Mouse (Mus musculus) embryonic facial prominence, embryonic 11.5 days (tissue): ENCODE data around the gene Ntn5. TPM values are rescaled to one million over a fixed set of nuclear protein-coding genes. Genes with fewer than 3 reads are reported as not detected.

ENCODE experiments used
- polyA plus RNA-seq: library from polyadenylated mRNA; unstranded; fragments of >200 nt; fragmentation: Nextera tagmentation; extraction: Ambion mirVana; gene quantifications from 2 replicates; pipeline ENCODE4 v1.2.1, GENCODE M21; 2014

The Ntn5 gene
- polyA plus RNA-seq, 1 experiment from 2014 or later, result 0.25 TPM

Other genes with a start within 250 kb of the Ntn5 start
- gene Gys1, start 249.2 kb upstream of the Ntn5 start, polyA plus RNA-seq, result 28.7 and 30.7 TPM in 2 replicates
- gene Ruvbl2, start 245.9 kb upstream of the Ntn5 start, polyA plus RNA-seq, result 172 and 179 TPM in 2 replicates
- 4,830 and 5,123 TPM in 2 replicates for gene Ftl1, start 224.1 kb upstream of the Ntn5 start, polyA plus RNA-seq
- gene Bax, start 217.1 kb upstream of the Ntn5 start, polyA plus RNA-seq, result 151 and 168 TPM in 2 replicates
- 0.43 and 0.95 TPM in 2 replicates for gene Tulp2, start 202.1 kb upstream of the Ntn5 start, polyA plus RNA-seq
- gene Gm45808, start 197.2 kb upstream of the Ntn5 start, polyA plus RNA-seq, result not detected in 2 replicates
- gene Dhdh, start 195.2 kb upstream of the Ntn5 start, polyA plus RNA-seq, result 2.6 and 3.1 TPM in 2 replicates
- gene Nucb1, start 173.6 kb upstream of the Ntn5 start, polyA plus RNA-seq, result 96.7 and 107 TPM in 2 replicates
- gene Ppp1r15a, start 157.8 kb upstream of the Ntn5 start, polyA plus RNA-seq, result 19.8 and 20.3 TPM in 2 replicates
- gene Plekha4, start 157.7 kb upstream of the Ntn5 start, polyA plus RNA-seq, result 0.62 and 1.3 TPM in 2 replicates
- gene Hsd17b14, start 129.1 kb upstream of the Ntn5 start, polyA plus RNA-seq, result 0.53 and 0.68 TPM in 2 replicates
- gene Bcat2, start 113.9 kb upstream of the Ntn5 start, polyA plus RNA-seq, result 47.0 and 47.3 TPM in 2 replicates
- gene Fgf21, start 68.5 kb upstream of the Ntn5 start, polyA plus RNA-seq, result 0.22 TPM in 1 of 2 replicates, not detected in the other
- 0.38 TPM in 1 of 2 replicates, not detected in the other for gene Fut1, start 66.7 kb upstream of the Ntn5 start, polyA plus RNA-seq
- gene Izumo1, start 62.2 kb upstream of the Ntn5 start, polyA plus RNA-seq, result 0.08 and 0.11 TPM in 2 replicates
- gene Rasip1, start 56.5 kb upstream of the Ntn5 start, polyA plus RNA-seq, result 5.4 and 5.7 TPM in 2 replicates
- gene Mamstr, start 44.0 kb upstream of the Ntn5 start, polyA plus RNA-seq, result 1.4 and 1.8 TPM in 2 replicates
- 0.17 TPM in 1 of 2 replicates, not detected in the other for gene Fut2, start 17.6 kb upstream of the Ntn5 start, polyA plus RNA-seq
- 0.27 and 0.42 TPM in 2 replicates for gene Sec1, start 10.4 kb downstream of the Ntn5 start, polyA plus RNA-seq
- gene Car11, start 15.8 kb downstream of the Ntn5 start, polyA plus RNA-seq, result 6.9 and 8.7 TPM in 2 replicates
- gene Dbp, start 21.1 kb downstream of the Ntn5 start, polyA plus RNA-seq, result 4.9 and 5.6 TPM in 2 replicates
- 1,026 and 1,114 TPM in 2 replicates for gene Rpl18, start 31.4 kb downstream of the Ntn5 start, polyA plus RNA-seq
- 14.9 and 17.3 TPM in 2 replicates for gene Sphk2, start 34.0 kb downstream of the Ntn5 start, polyA plus RNA-seq
- 0.21 and 0.35 TPM in 2 replicates for gene Fam83e, start 37.2 kb downstream of the Ntn5 start, polyA plus RNA-seq
- not detected in 2 replicates for gene Spaca4, start 41.8 kb downstream of the Ntn5 start, polyA plus RNA-seq
- 2.9 and 3.2 TPM in 2 replicates for gene Lmtk3, start 99.7 kb downstream of the Ntn5 start, polyA plus RNA-seq
- 1.8 and 2.0 TPM in 2 replicates for gene Sult2b1, start 100.6 kb downstream of the Ntn5 start, polyA plus RNA-seq
- 168 and 170 TPM in 2 replicates for gene Cyth2, start 130.6 kb downstream of the Ntn5 start, polyA plus RNA-seq
- 2.1 and 2.7 TPM in 2 replicates for gene Kcnj14, start 140.8 kb downstream of the Ntn5 start, polyA plus RNA-seq
- 78.6 and 81.7 TPM in 2 replicates for gene Grwd1, start 146.9 kb downstream of the Ntn5 start, polyA plus RNA-seq
- gene Kdelr1, start 188.8 kb downstream of the Ntn5 start, polyA plus RNA-seq, result 85.2 and 85.7 TPM in 2 replicates
- 0.13 and 0.18 TPM in 2 replicates for gene Grin2d, start 194.4 kb downstream of the Ntn5 start, polyA plus RNA-seq
- gene Syngr4, start 212.7 kb downstream of the Ntn5 start, polyA plus RNA-seq, result 0.85 and 1.0 TPM in 2 replicates
- 2.7 and 3.9 TPM in 2 replicates for gene Tmem143, start 212.9 kb downstream of the Ntn5 start, polyA plus RNA-seq
- 24.9 and 29.2 TPM in 2 replicates for gene Emp3, start 237.4 kb downstream of the Ntn5 start, polyA plus RNA-seq
- 2.1 and 2.4 TPM in 2 replicates for gene Ccdc114, start 240.1 kb downstream of the Ntn5 start, polyA plus RNA-seq